Mouse (Mus musculus) layer of hippocampus, adult 18-20 months (tissue): Measurements from ENCODE around the gene Cacng4. TPM values are rescaled to one million over a fixed set of nuclear protein-coding genes. Genes with fewer than 3 reads are reported as not detected.
A peak's percentile ranks its signal among the peaks of the same experiment; 100 is the strongest.

Experiments
- DNase-seq, 2 experiments: peaks; one replicate each; pipeline ENCODE4 v3.0.0; 2022; ENCODE audit warnings: low spot score in 2 of 2
- total RNA-seq, 2 experiments: library from RNA; stranded (reverse); gene quantifications; 2 replicates each; pipeline ENCODE4 v1.2.3; 2021

The Cacng4 gene
- total RNA-seq, 2 experiments from 2014 or later = 20.1 to 21.7 TPM

DNA sequence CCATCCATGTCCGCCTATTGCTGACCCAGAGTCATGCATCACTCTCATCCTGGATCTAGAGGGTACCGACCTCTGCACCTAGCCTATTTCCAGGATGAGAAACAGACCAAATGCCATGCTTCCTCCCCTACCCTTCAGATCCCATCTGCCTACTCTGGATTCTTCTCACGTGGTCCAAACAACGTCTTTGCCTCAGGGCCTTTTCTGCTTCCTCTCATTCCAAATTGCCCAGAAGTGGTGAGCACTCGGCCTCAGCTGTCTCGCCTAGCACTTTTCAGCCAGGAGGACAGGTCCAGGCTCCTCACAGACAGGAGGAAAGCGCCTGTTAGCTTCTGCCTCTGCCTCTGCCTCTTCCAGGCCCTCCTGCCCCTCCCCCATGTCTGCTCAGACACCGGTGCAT is 21.0 kb downstream of the Cacng4 start:
- DNase-seq = no peak

DNA sequence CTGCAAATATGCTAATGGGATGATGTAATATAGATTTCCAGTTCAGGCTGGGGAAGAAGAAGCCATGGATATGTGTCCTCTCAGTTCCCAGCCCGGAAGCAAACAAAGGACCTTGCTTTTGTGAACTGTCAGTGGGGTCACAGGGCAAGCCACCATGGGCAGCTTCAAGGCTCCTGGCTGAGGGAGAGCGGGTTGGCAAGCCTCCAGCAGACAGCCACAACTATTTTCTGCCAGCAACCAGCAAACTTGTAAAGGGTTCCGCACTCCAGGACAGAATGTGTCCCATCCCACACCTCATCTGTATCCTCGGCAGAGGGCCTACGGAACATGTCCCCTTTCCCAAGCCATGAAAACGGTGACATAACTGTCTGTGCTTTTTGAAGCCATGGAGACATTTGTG is 22.4 kb downstream of the Cacng4 start:
- DNase-seq = no peak

DNA sequence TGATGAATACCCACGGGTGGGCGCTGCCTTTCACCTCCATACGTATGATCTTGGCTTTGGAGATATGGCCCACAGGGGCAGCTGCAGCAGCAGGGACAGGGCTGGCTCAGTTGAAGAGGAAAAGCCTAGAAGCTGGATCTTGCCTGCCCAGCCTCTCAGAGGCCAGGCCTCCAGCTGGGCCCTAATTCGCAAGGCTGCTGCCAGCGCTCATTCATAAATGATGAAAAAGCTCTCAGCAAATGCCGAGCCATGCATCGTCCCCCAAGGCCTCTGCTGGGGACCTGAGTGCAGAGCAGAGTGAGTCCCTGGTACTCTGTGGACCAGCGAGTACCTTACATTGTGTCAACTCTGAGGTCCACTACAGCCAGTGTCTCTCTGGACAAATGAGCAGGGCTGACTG is 26.0 kb downstream of the Cacng4 start:
- no peak for DNase-seq

DNA sequence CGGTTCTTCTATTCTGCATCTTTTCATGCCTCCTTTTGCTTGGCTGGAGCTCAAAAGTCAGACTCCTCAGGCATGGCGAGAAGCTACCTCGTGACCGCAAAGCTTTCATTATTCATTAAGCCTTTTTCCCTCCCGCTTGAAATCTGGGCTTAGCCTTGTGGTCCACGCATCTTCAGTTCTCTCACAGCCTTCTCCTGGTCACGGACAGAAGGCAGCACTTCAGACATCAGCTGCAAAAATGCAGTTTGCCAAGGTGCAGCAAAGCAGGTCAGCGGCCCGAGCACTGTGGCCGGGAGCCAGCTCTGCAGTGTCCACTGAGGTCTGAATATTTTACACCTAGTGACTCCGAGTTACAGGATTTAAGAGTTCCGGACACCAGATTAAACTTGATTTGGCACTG is 27.4 kb downstream of the Cacng4 start:
- no peak for DNase-seq

DNA sequence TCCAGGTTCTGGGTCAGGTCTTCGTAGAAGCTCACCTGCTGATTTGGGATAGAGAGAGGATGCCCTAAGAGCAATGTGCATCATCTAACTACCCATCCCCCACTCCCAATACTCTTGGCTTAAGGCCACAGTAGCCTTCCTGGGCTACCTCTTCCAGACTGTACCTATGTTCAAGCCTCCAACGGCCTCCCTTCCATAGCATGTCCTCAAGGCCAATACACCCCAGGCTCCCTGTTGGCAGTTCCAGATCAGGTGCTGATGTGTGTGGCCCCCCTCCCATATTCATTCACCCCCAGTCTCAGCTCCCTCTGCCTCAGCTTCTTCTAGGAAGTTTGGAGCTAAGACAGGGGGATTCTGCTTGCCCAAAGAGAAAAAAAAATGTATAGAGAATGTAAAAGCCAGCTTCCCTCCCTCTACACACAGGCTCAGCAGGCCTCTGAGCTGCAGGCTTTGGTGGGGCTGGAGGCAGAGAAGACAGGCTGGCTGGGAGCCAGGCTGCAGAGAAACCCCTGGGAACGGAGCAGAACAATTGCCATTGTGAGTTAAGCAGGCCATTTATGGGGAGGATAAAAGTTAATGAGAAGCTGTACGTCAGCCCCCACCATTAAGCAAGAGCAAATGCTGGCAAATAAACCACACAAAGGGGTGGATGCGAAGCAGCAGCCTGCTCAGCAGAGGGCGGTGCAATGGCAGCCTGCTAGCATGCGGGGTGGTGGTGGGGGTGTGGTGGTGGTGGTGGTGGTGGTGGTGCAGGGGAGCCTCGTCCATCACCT is 31.5 kb downstream of the Cacng4 start:
- DNase-seq = peak in 1 of 2 experiments; percentile 19

DNA sequence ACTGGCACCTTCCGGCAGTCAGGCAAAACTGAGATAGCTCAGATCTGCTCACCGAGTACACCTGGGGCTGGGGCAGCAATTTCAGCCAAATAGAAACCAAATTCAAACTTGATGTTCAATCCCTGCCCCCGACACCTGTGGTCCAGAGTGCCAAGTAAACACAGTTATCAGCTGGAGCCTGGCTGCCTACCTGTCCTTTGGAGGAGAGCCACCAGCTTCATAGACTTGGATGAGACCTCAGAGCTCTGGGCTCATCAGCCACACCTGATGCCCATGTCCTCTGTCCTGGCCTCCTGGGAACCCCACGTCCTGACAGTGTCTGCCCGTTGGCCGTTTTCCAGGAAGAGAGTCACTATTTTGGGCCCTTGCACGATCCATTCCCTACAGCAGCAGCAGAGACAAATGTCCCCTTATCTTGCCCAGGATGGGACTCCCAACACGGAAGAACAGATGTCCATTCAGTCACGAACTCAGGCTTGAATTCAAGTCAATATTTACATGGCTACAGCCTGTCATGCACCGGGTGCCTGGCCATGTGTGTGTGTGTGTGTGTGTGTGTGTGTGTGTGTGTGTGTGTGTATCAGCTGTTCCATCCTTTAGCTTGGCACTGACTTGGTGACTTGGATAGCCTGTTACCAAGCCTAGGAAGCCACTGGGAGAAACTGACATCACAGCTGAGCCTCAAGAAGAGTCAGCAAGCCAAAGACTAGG is 32.4 kb downstream of the Cacng4 start:
- DNase-seq = no peak

DNA sequence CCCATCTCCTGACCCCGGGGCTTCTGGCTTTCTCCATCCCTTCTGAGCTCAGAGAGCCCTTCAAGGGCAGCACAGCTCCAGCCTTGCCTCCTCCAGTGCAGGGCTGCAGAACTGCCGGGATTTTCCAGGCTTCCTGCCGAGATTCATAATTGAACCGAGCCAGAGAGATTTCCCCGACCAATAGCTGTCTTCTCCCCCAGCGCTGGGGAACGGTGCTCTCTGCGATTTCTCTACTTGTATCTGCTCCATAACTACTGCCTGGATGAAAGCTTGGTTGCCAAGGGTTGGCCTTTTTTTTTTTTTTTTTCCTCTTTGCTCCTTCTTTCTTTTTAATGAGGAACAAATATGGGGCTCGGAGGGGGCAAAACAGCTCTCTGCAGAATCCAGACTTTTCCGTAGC is 34.4 kb downstream of the Cacng4 start:
- DNase-seq = peak in 1 of 2 experiments; percentile 17

DNA sequence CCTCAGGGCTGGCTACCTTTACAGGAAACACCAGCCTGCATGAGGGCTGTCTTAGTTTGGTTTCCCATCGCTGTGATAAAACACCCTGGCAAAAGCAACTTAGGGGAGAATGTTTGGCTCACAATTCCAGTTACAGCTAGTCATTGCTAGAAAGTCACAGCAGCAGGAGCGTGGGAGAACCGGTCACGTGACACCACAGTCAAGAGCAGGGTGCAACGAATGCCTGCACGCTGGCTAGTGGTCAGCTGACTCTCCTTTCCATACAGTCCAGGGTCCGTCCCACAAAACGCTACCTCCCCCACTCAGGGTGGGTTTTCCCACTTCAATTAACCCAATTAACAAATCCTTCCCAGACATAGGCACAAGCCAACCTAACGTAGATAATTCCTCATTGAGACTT is 34.8 kb downstream of the Cacng4 start:
- peak in 1 of 2 experiments; percentile 61 for DNase-seq

DNA sequence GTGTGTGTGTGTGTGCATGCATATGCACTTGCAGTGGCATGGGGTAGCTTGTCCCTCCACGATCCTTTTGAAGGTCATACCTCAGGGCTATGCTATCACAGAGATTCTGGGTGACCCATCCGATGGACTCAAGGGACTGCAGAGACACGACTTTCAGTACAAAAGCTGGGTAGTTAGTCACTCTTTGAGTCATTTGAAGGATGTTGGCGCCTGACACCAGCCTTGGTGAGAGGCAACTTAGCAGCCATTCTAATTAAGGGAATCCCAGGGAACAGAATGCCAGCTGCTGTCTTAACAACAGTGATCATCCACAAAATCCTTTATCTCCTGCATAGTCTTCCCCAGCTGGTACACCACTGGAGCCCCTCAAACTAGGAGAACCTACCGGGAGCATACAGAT is 45.2 kb downstream of the Cacng4 start:
- DNase-seq = no peak

DNA sequence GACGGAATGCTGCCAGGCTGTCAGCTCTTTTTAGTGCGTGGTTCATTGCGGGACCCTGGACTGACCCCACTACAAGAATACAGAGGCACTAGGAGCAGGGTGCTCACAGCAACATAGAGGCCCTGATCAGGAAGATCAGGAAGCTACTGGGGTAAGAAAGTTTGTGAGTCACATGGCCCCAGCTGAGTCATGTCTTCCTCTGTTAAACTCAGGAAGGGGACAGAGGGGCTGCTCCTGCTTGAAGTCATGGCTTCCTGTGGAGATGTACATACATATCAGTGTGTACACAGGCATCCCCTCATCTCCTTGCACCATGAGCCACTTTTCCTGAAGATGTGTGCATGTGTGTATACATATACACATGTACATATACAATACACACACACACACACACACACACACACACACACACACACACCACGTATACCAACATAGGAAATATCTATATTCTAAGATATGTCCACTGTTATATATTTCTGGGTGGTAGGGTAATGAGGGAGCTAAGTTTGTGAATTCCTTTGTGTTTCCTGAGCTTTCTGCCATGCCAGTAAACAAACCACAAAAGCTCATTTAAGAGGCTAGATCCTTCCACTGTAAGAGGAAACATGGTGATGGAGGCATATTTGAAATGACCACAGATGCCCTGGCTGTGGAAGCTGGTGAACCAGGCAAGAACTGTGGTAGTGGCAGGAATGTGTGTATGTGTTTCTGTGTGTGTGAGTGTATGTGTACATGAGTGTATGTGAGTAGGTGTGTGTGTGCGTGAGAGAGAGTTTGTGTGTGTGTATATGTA is 45.9 kb downstream of the Cacng4 start:
- no peak for DNase-seq

DNA sequence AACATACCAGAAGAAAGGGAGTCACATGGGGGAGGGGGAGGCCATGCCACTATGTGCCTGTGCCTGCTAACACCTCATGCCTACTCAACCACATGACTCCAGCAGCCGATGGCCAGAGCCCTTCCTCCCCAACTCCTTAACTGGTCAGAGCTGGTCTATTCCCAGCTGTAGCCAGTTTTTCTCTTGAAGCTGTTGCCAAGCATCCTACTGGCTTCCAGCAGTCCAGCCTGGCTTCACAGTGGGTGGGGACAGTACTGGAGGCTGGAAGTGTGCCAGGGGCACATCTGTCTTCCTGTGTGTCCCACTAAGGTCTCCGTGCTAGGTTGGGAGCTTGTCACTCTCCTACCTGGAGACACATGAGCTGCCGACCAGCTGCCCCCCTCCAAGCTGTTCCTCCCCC is 51.3 kb downstream of the Cacng4 start:
- DNase-seq = no peak

DNA sequence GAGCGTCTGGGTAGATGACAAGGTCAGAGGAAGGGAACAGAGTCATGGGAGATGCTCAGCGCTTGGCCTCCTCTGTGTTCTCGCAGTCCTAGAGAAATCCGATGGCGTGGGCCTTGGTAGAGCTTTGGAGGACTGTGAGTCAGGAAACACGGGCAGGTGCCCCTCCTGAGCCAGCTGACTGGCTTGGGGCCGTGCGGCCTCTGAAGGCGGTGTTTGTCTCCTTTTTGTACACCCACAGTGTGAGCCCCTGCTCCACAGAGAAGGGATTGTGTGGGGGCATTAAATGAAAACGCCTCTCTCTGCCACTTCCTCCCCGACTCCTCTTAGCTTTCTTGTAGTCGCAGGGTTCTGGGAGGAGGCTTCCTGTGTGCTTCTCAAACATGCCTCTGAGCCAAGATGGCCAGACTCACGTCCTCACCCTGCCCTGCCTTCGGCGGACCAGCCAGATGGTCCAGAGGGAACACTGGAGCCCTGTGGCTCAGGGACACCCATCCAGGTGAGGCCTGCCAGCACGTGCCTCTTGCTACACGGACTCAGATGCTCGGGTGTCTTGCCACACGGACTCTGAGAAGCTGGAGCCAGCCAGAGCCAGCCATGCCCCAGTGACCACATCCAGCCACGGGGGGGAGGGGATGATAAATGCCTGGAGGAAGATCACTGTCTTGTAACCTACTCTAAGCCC is 55.8 kb downstream of the Cacng4 start:
- DNase-seq = no peak

DNA sequence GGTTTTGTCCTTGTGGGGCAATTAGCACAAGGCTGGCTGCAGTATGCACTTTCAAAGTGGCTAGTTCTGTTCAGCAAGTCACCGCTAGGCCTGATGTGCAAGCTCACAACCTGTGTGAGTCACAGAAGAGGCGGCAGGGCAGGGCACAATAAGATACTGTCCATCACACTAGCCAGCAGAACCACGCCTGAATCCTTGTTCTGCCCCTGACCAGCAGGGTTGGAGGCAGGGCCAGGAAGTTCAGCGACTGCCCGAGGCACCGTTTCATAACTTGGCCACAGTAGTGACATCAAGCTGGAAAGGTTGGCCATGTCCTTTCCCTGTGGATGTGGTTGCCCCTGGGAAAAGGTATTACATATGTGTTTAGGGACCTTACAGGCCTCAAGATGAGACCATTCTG is 56.5 kb downstream of the Cacng4 start:
- no peak for DNase-seq

DNA sequence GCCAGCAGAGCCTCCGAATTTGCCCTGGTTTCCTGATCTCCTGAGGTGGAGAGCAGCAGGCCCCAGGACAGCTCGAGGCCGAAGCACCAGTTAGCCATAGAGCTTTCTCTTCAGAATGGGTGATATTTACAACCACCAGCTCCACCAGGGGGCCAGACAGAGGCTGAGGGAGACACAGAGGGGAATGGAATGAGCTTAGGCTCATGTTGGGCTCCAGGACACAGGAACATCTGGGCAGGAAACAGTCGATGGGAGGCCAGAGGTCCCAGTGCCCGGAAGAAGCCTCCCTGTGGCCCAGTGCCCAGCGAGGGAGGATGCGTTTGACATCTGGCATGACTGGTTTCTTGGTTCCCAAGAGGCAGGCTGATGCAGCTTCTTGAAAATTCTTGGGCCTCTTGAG is 60.2 kb downstream of the Cacng4 start:
- DNase-seq = no peak

DNA sequence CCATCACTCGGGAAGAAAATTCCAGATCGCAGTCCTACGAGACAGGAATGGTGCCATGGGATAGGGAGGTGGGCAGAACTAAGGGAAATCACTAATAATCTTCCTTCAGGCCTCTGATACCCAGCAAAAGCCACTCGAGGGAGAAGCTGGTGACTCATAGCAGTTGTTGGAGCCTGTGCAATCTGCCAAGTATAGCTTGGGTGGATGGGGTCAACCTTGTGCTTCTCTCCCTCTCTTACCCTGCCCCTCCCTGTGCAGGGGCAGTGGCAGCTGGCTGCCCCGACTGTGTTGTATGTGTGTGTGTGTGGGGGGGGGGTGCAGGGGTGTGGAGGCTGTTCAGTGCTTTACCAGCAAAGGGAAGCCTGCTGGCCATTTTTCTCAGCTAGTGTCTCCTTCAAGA is 62.9 kb downstream of the Cacng4 start:
- DNase-seq = no peak

DNA sequence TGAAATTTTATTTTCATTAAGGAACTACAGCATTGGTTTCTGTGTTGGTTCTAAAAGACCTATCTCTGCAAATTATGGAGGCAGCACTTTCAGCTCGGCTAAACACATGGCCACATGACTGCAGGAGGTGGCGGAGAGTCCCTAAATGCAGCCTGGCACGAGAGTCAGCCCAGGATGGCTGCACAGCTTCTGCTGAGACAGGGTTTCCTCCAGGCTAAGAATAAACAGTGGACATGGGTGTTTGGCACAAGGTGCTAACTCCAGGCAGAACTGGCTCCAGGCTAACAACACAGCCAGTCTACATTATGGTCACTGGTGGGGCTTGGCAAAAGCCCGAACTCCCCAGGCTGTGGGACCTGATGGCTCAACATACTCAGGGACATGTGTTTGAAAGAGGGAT is 63.4 kb downstream of the Cacng4 start:
- DNase-seq = no peak

DNA sequence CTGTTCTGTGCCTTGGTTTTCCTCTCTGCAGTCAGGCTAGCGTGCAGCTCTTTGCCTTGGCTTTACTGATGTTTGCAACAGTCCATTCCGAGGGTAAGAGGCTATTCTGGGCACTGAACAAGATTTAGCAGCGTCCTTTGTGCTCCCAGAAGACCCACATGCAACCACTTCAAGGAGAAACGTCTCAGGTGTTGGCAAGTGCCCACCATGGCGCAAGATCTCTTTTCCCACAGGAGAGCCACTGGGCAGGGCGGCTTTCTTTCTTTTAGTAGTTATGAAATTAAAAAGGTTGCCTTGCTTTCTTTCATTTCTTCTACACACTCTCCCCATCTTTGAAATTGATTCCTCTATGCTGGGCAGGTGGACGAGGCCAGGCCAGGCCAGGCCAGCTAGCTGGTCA is 65.2 kb downstream of the Cacng4 start:
- DNase-seq = no peak

DNA sequence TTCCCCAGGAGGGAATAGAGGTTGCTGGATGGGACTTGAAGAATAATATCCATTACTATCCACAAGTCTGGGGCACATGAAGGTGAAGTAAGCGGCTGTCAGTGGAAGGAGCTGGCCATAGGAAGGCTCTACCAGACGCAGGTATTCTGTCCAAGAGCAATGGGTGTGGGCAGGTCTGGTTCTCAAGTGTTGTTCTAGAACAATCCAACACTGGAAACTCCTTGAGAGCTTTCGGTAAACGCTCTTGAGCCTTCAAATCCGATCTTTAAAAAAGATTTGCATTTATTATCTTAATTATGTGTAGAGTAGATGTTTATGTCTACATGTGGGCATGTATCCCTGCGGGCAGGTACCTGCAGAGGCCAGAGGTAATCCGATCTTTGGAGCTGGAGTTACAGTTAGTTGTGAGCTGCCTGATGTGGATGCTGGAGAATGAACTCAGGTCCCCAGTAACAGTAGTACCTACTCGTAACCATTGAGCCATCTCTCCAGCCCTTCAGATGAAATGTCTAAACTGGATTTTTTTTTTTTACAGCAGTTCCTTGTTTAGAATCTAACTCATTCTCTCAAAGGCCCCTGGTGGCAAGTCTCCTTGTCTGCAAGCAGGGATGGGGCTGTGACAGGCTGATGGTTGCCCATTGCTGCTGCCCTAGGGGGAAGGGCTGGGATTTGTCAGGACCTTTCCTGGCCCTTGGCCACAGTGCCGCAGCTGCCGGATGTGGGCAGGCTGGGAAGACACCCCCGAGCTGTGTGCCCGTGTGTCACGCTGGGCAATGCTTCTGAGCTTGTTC is 66.1 kb downstream of the Cacng4 start:
- no peak for DNase-seq

DNA sequence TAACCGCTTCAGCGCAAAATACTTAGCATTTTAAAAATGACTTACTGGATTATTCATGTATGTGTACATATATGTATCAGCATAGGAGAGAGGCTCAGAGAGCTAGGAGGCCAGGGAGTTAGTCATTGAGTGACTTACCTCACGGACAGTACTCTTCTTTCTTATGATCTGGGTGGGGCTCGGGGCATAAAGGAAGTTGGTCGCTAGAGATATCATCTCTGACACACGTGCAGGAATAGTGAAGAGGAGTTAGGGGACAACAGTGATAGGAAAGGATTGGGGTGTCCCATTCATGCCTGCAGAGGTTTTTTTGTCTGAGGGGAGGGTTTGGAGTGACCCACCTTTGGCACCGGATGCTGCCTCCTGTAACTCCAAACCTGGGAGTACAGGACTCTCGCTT is 69.8 kb downstream of the Cacng4 start:
- no peak for DNase-seq

DNA sequence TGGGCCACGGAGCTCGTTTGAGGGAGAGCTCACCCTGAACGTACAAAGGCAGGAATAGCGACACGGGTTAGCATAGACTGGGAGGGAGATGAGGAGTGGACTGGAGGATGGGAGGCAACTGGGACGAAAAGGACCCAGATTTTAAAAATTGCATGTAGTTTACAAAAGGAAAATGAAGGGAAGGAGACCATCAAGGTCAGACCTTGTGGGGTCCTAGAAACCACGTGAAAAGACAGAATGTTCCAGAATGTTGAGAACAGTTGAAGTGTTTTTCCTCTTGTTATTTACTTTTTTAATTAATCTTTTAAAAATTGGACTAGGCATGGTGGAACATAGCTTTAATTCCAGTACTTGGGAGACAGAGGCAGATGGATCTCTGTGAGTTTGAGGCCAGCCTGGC is 73.3 kb downstream of the Cacng4 start:
- DNase-seq = no peak
